27 mouse cellular contexts compared by ENCODE assay signal in the genomic region with DNA sequence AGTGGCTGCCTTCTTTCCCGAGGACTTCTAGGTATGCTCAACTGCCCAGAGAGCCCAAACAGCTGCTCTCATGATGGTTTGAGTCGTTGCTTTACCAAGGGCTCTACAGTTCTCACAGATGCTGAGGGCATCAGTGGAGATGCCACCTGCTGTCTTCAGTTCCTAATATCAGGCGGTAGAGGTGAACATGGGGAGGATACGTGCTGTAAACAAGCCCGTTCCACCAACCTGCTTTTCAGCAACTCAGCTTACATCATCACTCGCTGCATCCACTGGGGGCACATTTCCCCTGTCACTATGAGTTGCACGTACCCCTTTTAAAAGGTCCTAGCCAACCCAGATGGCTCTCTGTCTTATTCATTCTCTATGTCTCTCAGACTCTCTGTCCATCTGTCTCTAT.
DNase-seq lines count a peak whose midpoint lies in the region; ATAC-seq and TF ChIP-seq lines count a peak whose summit lies in the region.
"Had no signal": no experiment of that assay in that cellular context is flagged by ENCODE, and none has a peak within 500 bp of the region (broad histone marks: within the 10 kb centered on the region; RNA-seq: fewer than 3 reads in every experiment).

No protein-coding gene starts in this region.

- H3K27ac ChIP-seq in bone marrow, adult 2 months (ENCODE audit: control insufficient read depth, insufficient read depth, low read depth, low read length, poor library complexity) = peak overlapping the region; percentile 51; the same call in 1 of the 2 replicates
- H3K27ac ChIP-seq: embryonic facial prominence, embryonic 10.5 days; embryonic facial prominence, embryonic 13.5 days; forebrain, embryonic 12.5 days; forebrain, embryonic 15.5 days; heart, adult 2 months; heart, embryonic 10.5 days; heart, embryonic 13.5 days; hindbrain, embryonic 12.5 days; hindbrain, embryonic 15.5 days; intestine, embryonic 15.5 days had no signal

- 70% methylated on average over 7 of the region's 7 CpGs for WGBS in bone marrow, adult 2 months

- intact Hi-C loops in heart, postnatal 10 days (cut with DNase I) = no loop called here

- no peaks in the 10 kb centered on the region; the same call in 1 of the 2 replicates for H3K4me1 ChIP-seq in bone marrow, adult 2 months (ENCODE audit: control insufficient read depth, insufficient read depth, low read length)
- H3K4me1 ChIP-seq: forebrain, embryonic 12.5 days; forebrain, embryonic 15.5 days; heart, embryonic 10.5 days; hindbrain, embryonic 12.5 days; hindbrain, embryonic 15.5 days had no signal

- no peak overlapping the region for H3K4me3 ChIP-seq in bone marrow, adult 2 months (replicated peaks; ENCODE audit: control insufficient read depth, low read depth, low read length)
- H3K4me3 ChIP-seq: embryonic facial prominence, embryonic 10.5 days; embryonic facial prominence, embryonic 13.5 days; erythroblast, embryonic 14.5 days; forebrain, embryonic 12.5 days; forebrain, embryonic 15.5 days; heart, adult 2 months; heart, embryonic 10.5 days; heart, embryonic 13.5 days; hindbrain, embryonic 12.5 days; hindbrain, embryonic 15.5 days; intestine, embryonic 15.5 days had no signal

- no peak for ATAC-seq in inflammation-experienced regulatory T-cells, adult 6 months
- ATAC-seq: CD4-positive, CD25-positive, alpha-beta regulatory T cell, adult 4 months; forebrain, embryonic 15.5 days; intestine, embryonic 15.5 days; Patski had no signal

- no peak for TF ChIP-seq CTCF in bone marrow, adult 2 months (IDR thresholded peaks at IDR 0.05; ENCODE audit: control insufficient read depth, insufficient read depth, low read length)

- no peak for TF ChIP-seq POLR2A in bone marrow, adult 2 months (IDR thresholded peaks at IDR 0.05; ENCODE audit: borderline replicate concordance, control insufficient read depth, low read depth, low read length)

- peak; percentile 72 for DNase-seq in heart, adult 11 months
- no peak for DNase-seq in heart, postnatal 10 days
- peak; percentile 44 for DNase-seq in A20 (ENCODE audit: low read depth, low spot score)
- DNase-seq in Muller cell, postnatal 12 days (ENCODE audit: inconsistent ontology term) = no peak
- DNase-seq: adrenal gland, postnatal 10 days; adrenal gland, postnatal 36 days; cerebellum, adult 11-12 months; cerebellum, adult 8-10 months; cerebellum, postnatal 10 days; cerebellum, postnatal 36 days; embryo, embryonic 11 days; gastrocnemius, postnatal 25 days; heart, adult 2 months had no signal

Comparison
In these comparisons a context has a peak if more than half of its experiments do, and no peak if none do; other contexts are left out.
1. DNase-seq: peak in heart, adult 11 months (single experiment) and A20 (single experiment); none in heart, postnatal 10 days (0 of 2) and Muller cell, postnatal 12 days (single experiment).